Mouse (Mus musculus) ES-E14 (cell line): Measurements from ENCODE around the gene Hes7. TPM values are rescaled to one million over a fixed set of nuclear protein-coding genes. Genes with fewer than 3 reads are reported as not detected.

Source experiments
- DNase-seq: peaks from one replicate; pipeline ENCODE4 v3.0.0-alpha.2; 2013; ENCODE audit warnings: low read depth, low spot score
- H3K27ac ChIP-seq: 2 replicates; pipeline ENCODE4 v1.5.1; 2012; ENCODE audit warnings: low read depth, mild to moderate bottlenecking, low read length, moderate library complexity, mixed read lengths; ENCODE audit not compliant: poor library complexity, insufficient read depth, severe bottlenecking
- H3K36me3 ChIP-seq: 2 replicates; pipeline ENCODE4 v1.6.1; 2012; ENCODE audit warnings: mild to moderate bottlenecking, low read length, moderate library complexity, mixed read lengths; ENCODE audit not compliant: control insufficient read depth, poor library complexity, insufficient read depth, severe bottlenecking
- H3K4me1 ChIP-seq, 2 experiments: fragments of 150-350 bp in 1 of 2; sonication (generic) in 1 of 2; 2 replicates each; pipeline ENCODE4 v1.6.1; 2012; ENCODE audit warnings: low read length in 2 of 2, mild to moderate bottlenecking in 1 of 2, mixed read lengths in 1 of 2; ENCODE audit not compliant: control insufficient read depth in 2 of 2, insufficient read depth in 2 of 2, poor library complexity in 1 of 2
- H3K4me3 ChIP-seq, 2 experiments: fragments of 150-350 bp in 1 of 2; sonication (generic) in 1 of 2; 2 replicates each; pipeline ENCODE4 v1.5.1; 2012; ENCODE audit warnings: low read length in 2 of 2, low read depth in 1 of 2, mild to moderate bottlenecking in 1 of 2, mixed read lengths in 1 of 2; ENCODE audit not compliant: insufficient read depth in 1 of 2, poor library complexity in 1 of 2, severe bottlenecking in 1 of 2
- H3K9ac ChIP-seq: 2 replicates; pipeline ENCODE4 v1.6.1; 2012; ENCODE audit warnings: low read depth, mild to moderate bottlenecking, low read length, mixed read lengths; ENCODE audit not compliant: poor library complexity, insufficient read depth, severe bottlenecking
- H3K9me3 ChIP-seq: fragments of 150-350 bp; sonication (generic); 2 replicates; pipeline ENCODE4 v1.6.1; 2012; ENCODE audit warnings: low read depth, mild to moderate bottlenecking, low read length; ENCODE audit not compliant: control insufficient read depth, insufficient read depth
- CHD2 ChIP-seq: IDR thresholded peaks from 2 replicates; pipeline ENCODE4 v1.6.1; 2014; ENCODE audit warnings: mild to moderate bottlenecking, low read depth, low read length, inconsistent platforms
- HCFC1 ChIP-seq: IDR thresholded peaks from 2 replicates; pipeline ENCODE4 v1.6.1; 2012; ENCODE audit warnings: low read length, inconsistent platforms, borderline replicate concordance; ENCODE audit not compliant: insufficient read depth
- MAFK ChIP-seq: IDR thresholded peaks from 2 replicates; pipeline ENCODE4 v1.6.1; 2014; ENCODE audit warnings: mild to moderate bottlenecking, low read depth, low read length, inconsistent platforms; ENCODE audit not compliant: insufficient read depth
- ZC3H11A ChIP-seq: IDR thresholded peaks from 2 replicates; pipeline ENCODE4 v1.6.1; 2012; ENCODE audit warnings: low read depth, mild to moderate bottlenecking, inconsistent platforms, low read length, borderline replicate concordance
- ZNF384 ChIP-seq: IDR thresholded peaks from 2 replicates; pipeline ENCODE4 v1.6.1; 2012; ENCODE audit warnings: low read depth, low read length, inconsistent platforms
- in situ Hi-C, 2 experiments: fragments of 600-800 bp; cut with MboI; formaldehyde crosslinking; loops; one replicate each; pipeline ENCODE4 v1.15.1; 2025; ENCODE audit warnings: low sequenced_read_pairs in 2 of 2, inconsistent platforms in 1 of 2; ENCODE audit not compliant: unreplicated experiment in 2 of 2
- total RNA-seq: library from RNA; depleted of rRNA; stranded (reverse); fragments of 300-350 nt; gene quantifications from 2 replicates; pipeline ENCODE4 v1.2.3, GENCODE M21; 2012; rRNA removed

Gene Hes7
- not detected in 2 replicates for total RNA-seq

GRCm38 (mm10) chr11:69120221-69121000 is at the start of gene Hes7:
TSS of gene Hes7 (plus strand) at chr11:69120404.
- peak within 1 kb of the TSS; percentile 68 to 82; a peak in 3 of 4 replicates for H3K4me3 ChIP-seq
- no peaks in the 10 kb centered on the region for H3K36me3 ChIP-seq
- peaks cover 0 to 4% of the 10 kb centered on the region in 2 experiments; a peak in 1 of 4 replicates for H3K4me1 ChIP-seq
- no peaks in the 10 kb centered on the region for H3K9me3 ChIP-seq
- DNase-seq, result no peak
- TF ChIP-seq ZNF384, result no peak
- no peak for TF ChIP-seq ZC3H11A
- TF ChIP-seq HCFC1, result no peak
- no peak for TF ChIP-seq CHD2
- TF ChIP-seq MAFK, result no peak
- in situ Hi-C loops, result no loop called here
- H3K9ac ChIP-seq, result 0 out of 2 replicates have a peak within 1 kb of the TSS, but pooled peaks have one; percentile 6
- H3K27ac ChIP-seq, result no peak within 1 kb of the TSS

- peaks cover 5 to 8% of the 10 kb centered on the region in 2 experiments; a peak in 2 of 4 replicates for H3K4me1 ChIP-seq
- in situ Hi-C loops, result no loop called here
Measured at GRCm38 (mm10) chr11:69070590-69071222, 49.5 kb upstream of the Hes7 start, which contains the start of gene Tmem107. TSS of gene Tmem107 (plus strand) at chr11:69070806.

DNA sequence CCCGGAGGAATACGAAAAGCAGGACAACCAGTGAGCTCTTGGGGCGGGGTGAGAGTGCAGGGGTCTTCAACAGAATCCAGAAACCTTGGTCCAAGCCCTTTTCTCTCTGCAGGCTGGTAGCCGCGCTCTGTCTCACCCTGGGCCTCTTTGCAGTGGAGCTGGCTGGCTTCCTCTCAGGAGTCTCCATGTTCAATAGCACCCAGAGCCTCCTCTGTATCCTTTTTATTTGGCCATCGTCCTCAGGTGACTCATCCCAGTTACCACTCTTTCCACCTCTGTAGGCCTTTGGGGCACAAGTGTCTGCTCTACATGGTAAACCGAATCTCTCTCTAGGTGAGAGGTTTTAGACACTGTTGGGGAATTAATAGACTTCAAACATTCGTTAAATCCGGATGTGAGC is 48.9 kb upstream of the Hes7 start:
- no peak overlapping the region for H3K27ac ChIP-seq
- in situ Hi-C loops, result no loop called here
- H3K9me3 ChIP-seq, result no peaks in the 10 kb centered on the region
- TF ChIP-seq CHD2, result no peak
- TF ChIP-seq MAFK, result no peak
- TF ChIP-seq ZC3H11A, result no peak
- TF ChIP-seq ZNF384, result no peak
- TF ChIP-seq HCFC1, result no peak
- DNase-seq, result no peak
- peak overlapping the region; percentile 79 for H3K9ac ChIP-seq
- H3K36me3 ChIP-seq, result no peaks in the 10 kb centered on the region
- H3K4me1 ChIP-seq, result peaks cover 5 to 8% of the 10 kb centered on the region in 2 experiments; a peak in 2 of 4 replicates
- peak overlapping the region; percentile 69 to 80 for H3K4me3 ChIP-seq

More at GRCm38 (mm10) chr11:69070590-69071222, 49.5 kb upstream of the Hes7 start, which contains the start of gene Tmem107:
- peak; percentile 83 for DNase-seq
- TF ChIP-seq MAFK, result no peak
- TF ChIP-seq CHD2, result peak; percentile 98
- peak; percentile 51; the same call in 1 of the 2 replicates for TF ChIP-seq HCFC1
- Histone ChIP-seq H3K4me3 (peak within 1 kb of the TSS; percentile 69 to 80), H3K36me3 (no peaks in the 10 kb centered on the region), H3K27ac (peak within 1 kb of the TSS; percentile 5), H3K9me3 (no peaks in the 10 kb centered on the region), H3K9ac (peak within 1 kb of the TSS; percentile 84)

- no peak for DNase-seq
- TF ChIP-seq ZNF384, result no peak
- TF ChIP-seq HCFC1, result no peak
- no peak for TF ChIP-seq CHD2
- TF ChIP-seq ZC3H11A, result no peak
- in situ Hi-C loops, result no loop called here
- Histone ChIP-seq H3K36me3 (no peaks in the 10 kb centered on the region), H3K4me3 (no peak overlapping the region), H3K27ac (no peak overlapping the region), H3K4me1 (peaks cover 2 to 8% of the 10 kb centered on the region in 2 experiments; a peak in 2 of 4 replicates), H3K9ac (0 out of 2 replicates have a peak overlapping the region, but pooled peaks have one; percentile 53), H3K9me3 (no peaks in the 10 kb centered on the region)
Measured at GRCm38 (mm10) chr11:69072234-69072633, 48.0 kb upstream of the Hes7 start.
